ENCODE assay signal across 21 mouse cellular contexts in genomic region chr4:57015032-57015431, GRCm38 (mm10). TPM values are rescaled to one million over a fixed set of nuclear protein-coding genes. Genes with fewer than 3 reads are reported as not detected.
"Had no signal": no experiment of that assay in that cellular context is flagged by ENCODE, and none has a peak within 500 bp of the region (broad histone marks: within the 10 kb centered on the region; RNA-seq: fewer than 3 reads in every experiment).

No protein-coding gene starts in this region.

- H3K27ac ChIP-seq: intestine, embryonic 15.5 days; kidney, embryonic 15.5 days; limb, embryonic 12.5 days; limb, embryonic 15.5 days; midbrain, embryonic 12.5 days; stomach, embryonic 15.5 days had no signal

- H3K9me3 ChIP-seq: intestine, embryonic 15.5 days; kidney, embryonic 15.5 days; limb, embryonic 12.5 days; limb, embryonic 15.5 days; midbrain, embryonic 12.5 days; stomach, embryonic 15.5 days had no signal

- H3K4me2 ChIP-seq: intestine, embryonic 15.5 days; kidney, embryonic 15.5 days; limb, embryonic 12.5 days; limb, embryonic 15.5 days; midbrain, embryonic 12.5 days; stomach, embryonic 15.5 days had no signal

- H3K27me3 ChIP-seq: intestine, embryonic 15.5 days; limb, embryonic 15.5 days; stomach, embryonic 15.5 days had no signal

- H3K9ac ChIP-seq: intestine, embryonic 15.5 days; kidney, embryonic 15.5 days; limb, embryonic 12.5 days; limb, embryonic 15.5 days; midbrain, embryonic 12.5 days; stomach, embryonic 15.5 days had no signal

- ATAC-seq: intestine, embryonic 15.5 days; midbrain, embryonic 16.5 days had no signal

- H3K36me3 ChIP-seq: intestine, embryonic 15.5 days; kidney, embryonic 15.5 days; limb, embryonic 12.5 days; limb, embryonic 15.5 days; midbrain, embryonic 12.5 days; stomach, embryonic 15.5 days had no signal

- H3K4me3 ChIP-seq: intestine, embryonic 15.5 days; kidney, embryonic 15.5 days; limb, embryonic 12.5 days; limb, embryonic 15.5 days; midbrain, embryonic 12.5 days; stomach, embryonic 15.5 days had no signal

- H3K4me1 ChIP-seq: intestine, embryonic 15.5 days; limb, embryonic 15.5 days; midbrain, embryonic 12.5 days; stomach, embryonic 15.5 days had no signal

- DNase-seq: kidney, adult 11 months; kidney, adult 8-10 months; kidney, postnatal 10 days; kidney, postnatal 36 days; left cerebral cortex, postnatal 4 days; lung, adult 2 months; lung, postnatal 14 days; lung, postnatal 4 days; right cerebral cortex, adult 18-20 months; right cerebral cortex, postnatal 14 days; right cerebral cortex, postnatal 4 days; thymus, postnatal 25 days had no signal

RNA-seq across cellular contexts. Expression of gene Frrs1l, which starts 24.8 kb away (rescaled TPM):
- total RNA-seq: megakaryocyte progenitor cell, adult 5-6 weeks had no signal
- polyA plus RNA-seq: thymus, postnatal 0 days had no signal
